Mouse (Mus musculus) neural tube, embryonic 11.5 days (tissue): Measurements from ENCODE around the gene Stard7. TPM values are rescaled to one million over a fixed set of nuclear protein-coding genes. Genes with fewer than 3 reads are reported as not detected.
"Not testable (repeated sequence)": the region's sequence is repeated elsewhere in the genome, so short reads cannot be mapped to it uniquely, and the experiment has no call there.

Experiments used
- ATAC-seq: fragments of 200-750 bp; cut with Nextera tagmentation; 2 replicates; pipeline ENCODE4 v1.8.0; 2017; ENCODE audit warnings: moderate number of reproducible peaks, mild to moderate bottlenecking, moderate TSS enrichment, moderate library complexity; ENCODE audit not compliant: insufficient read depth, low FRiP score, low TSS enrichment
- DNase-seq: peaks from one replicate; pipeline ENCODE4 v3.0.0-alpha.2; 2015; ENCODE audit warnings: low spot score
- H3K27ac ChIP-seq: fragments of 300-500 bp; sonication (generic); 2 replicates; pipeline ENCODE4 v1.5.1; 2014; ENCODE audit warnings: low read depth, mild to moderate bottlenecking, low read length
- H3K27me3 ChIP-seq: fragments of 300-500 bp; sonication (generic); 2 replicates; pipeline ENCODE4 v1.6.1; 2014; ENCODE audit warnings: mild to moderate bottlenecking, low read length, mixed read lengths; ENCODE audit not compliant: control insufficient read depth, insufficient read depth
- H3K36me3 ChIP-seq: fragments of 300-500 bp; sonication (generic); 2 replicates; pipeline ENCODE4 v1.6.1; 2014; ENCODE audit warnings: mild to moderate bottlenecking, low read length, moderate library complexity, mixed read lengths; ENCODE audit not compliant: control insufficient read depth, insufficient read depth
- H3K4me1 ChIP-seq: fragments of 300-500 bp; sonication (generic); 2 replicates; pipeline ENCODE4 v1.6.1; 2014; ENCODE audit warnings: low read length, mixed read lengths; ENCODE audit not compliant: control insufficient read depth, insufficient read depth
- H3K4me2 ChIP-seq: fragments of 300-500 bp; sonication (generic); 2 replicates; pipeline ENCODE4 v1.6.1; 2014; ENCODE audit warnings: low read depth, mild to moderate bottlenecking, moderate library complexity
- H3K4me3 ChIP-seq: fragments of 300-500 bp; sonication (generic); 2 replicates; pipeline ENCODE4 v1.5.1; 2014; ENCODE audit warnings: low read depth, low read length
- H3K9ac ChIP-seq: fragments of 300-500 bp; sonication (generic); 2 replicates; pipeline ENCODE4 v1.6.1; 2014; ENCODE audit warnings: mild to moderate bottlenecking, low read length
- H3K9me3 ChIP-seq: fragments of 300-500 bp; sonication (generic); 2 replicates; pipeline ENCODE4 v1.6.1; 2016; ENCODE audit warnings: low read length; ENCODE audit not compliant: control insufficient read depth
- WGBS: fragments of 180-500 bp; shearing (Covaris S2); extraction: QIAGEN DNeasy Blood & Tissue Kit; methylation state at CpG from one replicate; pipeline ENCODE4 v1.1.7; 2014; 5-methylcytosine and 5-hydroxymethylcytosine counted together
- polyA plus RNA-seq: library from polyadenylated mRNA; unstranded; fragments of >200 nt; fragmentation: Nextera tagmentation; extraction: Ambion mirVana; gene quantifications from 2 replicates; pipeline ENCODE4 v1.2.1, GENCODE M21; 2014

Stard7 gene
- polyA plus RNA-seq, 1 experiment from 2014 or later = 80.2 TPM

- H3K4me1 ChIP-seq = no peaks in the 10 kb centered on the region
- WGBS = 95% methylated on average over 7 of the region's 7 CpGs
- DNase-seq (no peak), ATAC-seq (no peak)
- no peak overlapping the region for H3K4me2 ChIP-seq
- H3K4me3 ChIP-seq = no peak overlapping the region
- H3K9ac ChIP-seq = no peak overlapping the region
- H3K27me3 ChIP-seq = no peaks in the 10 kb centered on the region
- H3K9me3 ChIP-seq = no peaks in the 10 kb centered on the region
- H3K36me3 ChIP-seq = peaks cover 8% of the 10 kb centered on the region
- no peak overlapping the region for H3K27ac ChIP-seq
Observed at GRCm38 (mm10) chr2:127297001-127297805, 27.2 kb downstream of the Stard7 start.

DNA sequence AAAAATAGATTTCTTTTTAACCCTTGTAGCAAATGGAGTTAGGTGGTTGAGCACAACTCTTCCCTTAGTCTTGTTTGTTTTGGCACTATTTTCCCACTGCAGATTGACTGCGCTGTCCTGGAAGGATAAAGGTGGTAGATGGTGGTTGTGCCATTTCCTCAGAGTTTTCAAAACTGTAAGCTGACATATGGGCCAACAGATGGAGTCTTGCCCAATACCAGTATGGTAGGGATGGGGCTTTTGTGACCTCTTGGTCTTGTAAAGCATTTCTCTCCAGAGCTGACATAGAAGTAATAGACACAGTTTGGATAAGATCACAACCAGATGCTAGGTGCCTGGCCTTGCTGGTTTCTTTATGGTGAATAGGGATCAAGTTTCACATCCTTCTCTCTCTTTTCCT lies 28.0 kb downstream of the Stard7 start:
- 94% methylated on average over 1 of the region's 1 CpGs for WGBS
- Histone ChIP-seq H3K4me2 (no peak overlapping the region), H3K36me3 (peaks cover 7% of the 10 kb centered on the region; the same call in 1 of the 2 replicates), H3K9me3 (no peaks in the 10 kb centered on the region), H3K27ac (no peak overlapping the region), H3K9ac (no peak overlapping the region), H3K27me3 (no peaks in the 10 kb centered on the region), H3K4me3 (no peak overlapping the region), H3K4me1 (no peaks in the 10 kb centered on the region)
- no peak for DNase-seq
- ATAC-seq = no peak

GRCm38 (mm10) chr2:127300701-127301100 lies 30.7 kb downstream of the Stard7 start:
- Histone ChIP-seq H3K4me2 (no peak overlapping the region), H3K36me3 (peaks cover 7% of the 10 kb centered on the region; the same call in 1 of the 2 replicates), H3K27me3 (no peaks in the 10 kb centered on the region), H3K9me3 (no peaks in the 10 kb centered on the region), H3K4me1 (no peaks in the 10 kb centered on the region), H3K27ac (no peak overlapping the region), H3K9ac (no peak overlapping the region), H3K4me3 (no peak overlapping the region)
- no peak for DNase-seq
- 83% methylated on average over 3 of the region's 3 CpGs for WGBS
- no peak for ATAC-seq

GRCm38 (mm10) chr2:127301883-127302282 lies 31.9 kb downstream of the Stard7 start:
- Histone ChIP-seq H3K9ac (no peak overlapping the region), H3K27ac (no peak overlapping the region), H3K27me3 (no peaks in the 10 kb centered on the region), H3K4me2 (no peak overlapping the region), H3K9me3 (no peaks in the 10 kb centered on the region), H3K4me1 (no peaks in the 10 kb centered on the region), H3K36me3 (peaks cover 7% of the 10 kb centered on the region; the same call in 1 of the 2 replicates), H3K4me3 (no peak overlapping the region)
- ATAC-seq (no peak), DNase-seq (no peak)
- WGBS = 90% methylated on average over 3 of the region's 3 CpGs

- 94% methylated on average over 4 of the region's 4 CpGs for WGBS
- H3K27ac ChIP-seq, ATAC-seq, H3K27me3 ChIP-seq, H3K9ac ChIP-seq, H3K36me3 ChIP-seq, H3K9me3 ChIP-seq, DNase-seq, H3K4me2 ChIP-seq, H3K4me3 ChIP-seq, H3K4me1 ChIP-seq: not testable (repeated sequence)
Observed at GRCm38 (mm10) chr2:127304192-127304591, 34.2 kb downstream of the Stard7 start.

DNA sequence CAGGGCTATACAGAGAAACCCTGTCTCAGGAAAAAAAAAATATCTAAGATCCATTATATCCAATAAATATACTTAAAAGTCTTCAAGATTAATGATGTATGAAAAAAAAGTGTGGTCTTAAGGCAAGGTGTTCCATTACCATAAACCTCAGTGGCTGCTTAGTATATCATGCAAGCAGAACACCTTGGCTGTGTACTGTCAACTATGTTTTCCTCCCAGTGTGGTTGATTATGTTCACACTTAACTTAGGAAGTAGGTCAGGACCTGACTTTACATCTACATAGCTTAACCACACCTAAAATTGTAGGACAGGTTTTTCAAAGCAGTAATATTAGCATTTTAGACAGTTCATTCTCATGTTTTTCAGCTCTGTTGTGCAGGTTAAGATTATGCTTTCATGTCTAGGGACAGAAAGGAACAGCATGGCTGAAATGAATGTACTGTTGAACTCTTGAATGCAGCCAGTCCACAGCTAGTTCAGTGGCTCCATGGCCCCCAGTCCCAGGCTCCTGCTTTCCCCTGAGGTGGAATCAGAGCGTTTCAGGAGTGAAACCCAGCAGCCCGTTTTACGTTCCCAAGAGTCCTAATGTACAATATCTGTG lies 34.7 kb downstream of the Stard7 start:
- no peak overlapping the region for H3K4me2 ChIP-seq
- ATAC-seq = no peak
- H3K27me3 ChIP-seq = no peaks in the 10 kb centered on the region
- 92% methylated on average over 3 of the region's 3 CpGs for WGBS
- no peak overlapping the region for H3K9ac ChIP-seq
- no peak overlapping the region for H3K27ac ChIP-seq
- DNase-seq = no peak
- no peaks in the 10 kb centered on the region; the same call in 1 of the 2 replicates for H3K36me3 ChIP-seq
- no peaks in the 10 kb centered on the region for H3K4me1 ChIP-seq
- H3K4me3 ChIP-seq = no peak overlapping the region
- H3K9me3 ChIP-seq = no peaks in the 10 kb centered on the region

- H3K9ac ChIP-seq = no peak overlapping the region
- no peaks in the 10 kb centered on the region for H3K36me3 ChIP-seq
- no peak overlapping the region for H3K4me2 ChIP-seq
- no peaks in the 10 kb centered on the region for H3K27me3 ChIP-seq
- H3K4me1 ChIP-seq = no peaks in the 10 kb centered on the region
- H3K4me3 ChIP-seq = no peak overlapping the region
- no peak overlapping the region for H3K27ac ChIP-seq
- no peaks in the 10 kb centered on the region for H3K9me3 ChIP-seq
- DNase-seq (no peak), ATAC-seq (no peak)
Observed at GRCm38 (mm10) chr2:127306123-127306522, 36.1 kb downstream of the Stard7 start.

DNA sequence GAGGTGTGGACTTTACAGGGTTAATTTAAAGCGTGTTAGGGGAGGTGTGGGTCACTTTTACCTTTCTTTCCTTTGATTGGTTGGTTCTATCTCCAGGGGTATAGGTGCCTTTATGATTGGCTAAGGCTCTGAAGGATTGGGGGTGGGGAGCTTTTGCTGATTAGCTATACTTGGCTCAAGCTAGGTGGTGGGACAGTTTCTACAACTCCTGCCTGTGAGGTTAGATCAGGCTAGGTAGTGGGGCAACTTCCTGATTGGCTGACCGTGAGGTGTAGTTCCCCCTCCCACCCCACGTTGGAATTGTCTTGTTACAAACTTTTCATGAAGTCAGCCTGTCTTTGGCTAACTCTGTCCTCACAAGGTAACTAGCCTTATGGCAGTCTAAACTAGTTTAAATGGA lies 37.2 kb downstream of the Stard7 start:
- Histone ChIP-seq H3K9me3 (no peaks in the 10 kb centered on the region), H3K4me1 (no peaks in the 10 kb centered on the region), H3K4me2 (no peak overlapping the region), H3K27me3 (no peaks in the 10 kb centered on the region), H3K36me3 (no peaks in the 10 kb centered on the region), H3K4me3 (no peak overlapping the region), H3K27ac (no peak overlapping the region), H3K9ac (no peak overlapping the region)
- DNase-seq = no peak
- no peak for ATAC-seq
- WGBS = 57% methylated on average over 3 of the region's 3 CpGs

GRCm38 (mm10) chr2:127308660-127309059 lies 38.6 kb downstream of the Stard7 start:
- Histone ChIP-seq H3K4me3 (no peak overlapping the region), H3K36me3 (no peaks in the 10 kb centered on the region), H3K27me3 (no peaks in the 10 kb centered on the region), H3K9me3 (no peaks in the 10 kb centered on the region), H3K4me1 (no peaks in the 10 kb centered on the region), H3K27ac (no peak overlapping the region), H3K9ac (no peak overlapping the region), H3K4me2 (no peak overlapping the region)
- ATAC-seq (no peak), DNase-seq (no peak)
- whole genome bisulfite sequencing = 96% methylated on average over 2 of the region's 2 CpGs
